Mouse (Mus musculus): ENCODE data around the gene Slc16a5. TPM values are rescaled to one million over a fixed set of nuclear protein-coding genes. Genes with fewer than 3 reads are reported as not detected.

Slc16a5 gene
- polyA plus RNA-seq, 1 experiment from 2014 or later = 0.09 TPM

DNA sequence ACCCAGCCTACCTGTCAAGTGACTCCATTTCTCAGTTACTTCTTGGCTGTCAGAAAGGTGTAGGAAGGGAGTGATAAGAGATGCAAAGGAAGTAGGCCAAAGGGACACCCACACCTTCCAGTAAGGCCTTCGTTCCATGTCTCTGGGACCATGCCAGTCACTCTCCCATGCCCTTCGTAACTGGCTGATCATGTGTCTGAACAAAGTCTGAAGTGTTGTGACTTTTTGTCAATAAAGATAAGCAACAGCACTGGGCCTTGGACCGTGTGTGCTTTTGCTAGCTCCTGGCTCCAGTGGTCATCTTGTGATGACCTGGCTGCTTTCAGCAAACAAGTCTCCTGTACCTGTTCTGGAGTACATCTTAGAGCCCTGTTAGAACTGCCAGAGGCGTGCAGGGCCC is 29.5 kb upstream of the Slc16a5 start:
- Histone ChIP-seq H3K4me2 (replicated peaks) (no peak overlapping the region), H3K4me1 (peaks cover 13% of the 10 kb centered on the region), H3K36me3 (peaks cover 44% of the 10 kb centered on the region), H3K27ac (no peak overlapping the region), H3K4me3 (no peak overlapping the region), H3K9me3 (no peaks in the 10 kb centered on the region), H3K9ac (no peak overlapping the region), H3K27me3 (replicated peaks) (no peaks in the 10 kb centered on the region)
- 82% methylated on average over 4 of the region's 4 CpGs for WGBS
- ATAC-seq (ENCODE audit: low FRiP score, low read depth) = no peak

DNA sequence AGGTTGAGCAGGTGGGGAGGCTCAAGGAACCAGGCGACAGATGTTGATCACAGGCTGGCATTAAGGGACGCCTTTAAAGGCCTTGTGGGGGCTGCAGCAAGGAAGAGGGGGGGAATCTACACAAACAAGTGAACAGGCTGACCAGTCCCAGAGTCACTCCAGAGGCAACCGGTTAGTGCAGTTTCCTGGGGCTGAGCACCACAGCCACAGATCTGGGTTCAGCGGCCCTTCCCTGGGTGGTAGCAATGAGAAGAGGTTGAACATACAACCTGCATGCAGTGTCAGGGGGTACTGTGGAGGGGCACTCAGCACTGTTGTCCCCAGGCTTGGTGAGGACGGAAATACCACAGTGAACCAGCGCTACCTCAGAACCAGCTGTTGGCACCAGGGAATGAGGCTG is 28.9 kb upstream of the Slc16a5 start:
- WGBS = 85% methylated on average over 6 of the region's 6 CpGs
- H3K9ac ChIP-seq = no peak overlapping the region

DNA sequence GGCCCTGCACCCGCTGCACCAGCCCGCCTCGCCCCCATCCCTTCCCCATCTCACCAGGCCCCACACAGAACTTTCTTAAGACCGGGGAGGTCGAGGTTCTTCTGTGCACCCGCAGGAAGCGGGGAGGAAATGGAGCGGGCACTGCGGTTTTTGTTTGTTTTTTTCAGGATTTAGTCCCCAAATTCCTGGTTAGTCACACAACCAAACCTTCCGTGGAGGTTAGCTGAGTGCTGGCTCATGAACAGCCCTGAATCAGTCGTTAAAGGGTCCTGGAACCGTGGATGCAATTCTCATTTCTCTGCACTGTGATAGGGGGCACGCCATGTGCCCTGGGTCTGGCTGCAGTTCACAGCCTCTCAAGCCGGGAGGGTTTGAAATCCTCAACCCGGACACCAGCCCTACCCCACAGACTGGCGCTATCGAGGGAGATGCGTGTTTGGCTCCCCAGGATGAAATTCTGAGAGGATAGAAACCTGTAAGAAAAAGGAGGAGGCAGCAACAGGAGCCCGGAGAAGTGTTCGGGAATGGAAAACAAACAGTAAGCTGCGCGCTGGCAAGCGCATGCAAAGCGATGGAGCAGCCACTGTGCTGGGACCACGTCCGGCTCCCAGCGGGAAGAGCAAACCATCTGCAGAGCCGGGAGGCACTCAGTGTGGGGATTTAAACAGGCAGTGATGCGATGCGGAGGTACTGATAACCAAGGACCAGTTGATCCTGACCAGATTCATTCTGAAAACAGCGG is 26.5 kb upstream of the Slc16a5 start:
- Histone ChIP-seq H3K27ac (no peak overlapping the region), H3K4me1 (peaks cover 13% of the 10 kb centered on the region), H3K4me3 (peak overlapping the region; percentile 21), H3K36me3 (peaks cover 21% of the 10 kb centered on the region), H3K4me2 (replicated peaks) (peak overlapping the region; percentile 64), H3K27me3 (replicated peaks) (no peaks in the 10 kb centered on the region), H3K9me3 (peaks cover 5% of the 10 kb centered on the region; the same call in 1 of the 2 replicates), H3K9ac (peak overlapping the region; percentile 46)
- 6% methylated on average over 31 of the region's 31 CpGs for WGBS
- ATAC-seq (ENCODE audit: low FRiP score, low read depth) = peak; percentile 25; the same call in 1 of the 2 replicates

More for the DNA sequence above, 28.9 kb upstream of the Slc16a5 start:
- Histone ChIP-seq H3K27ac (no peak overlapping the region), H3K9me3 (no peaks in the 10 kb centered on the region), H3K27me3 (replicated peaks) (no peaks in the 10 kb centered on the region), H3K4me3 (no peak overlapping the region), H3K4me1 (peaks cover 13% of the 10 kb centered on the region), H3K36me3 (peaks cover 43% of the 10 kb centered on the region), H3K4me2 (replicated peaks) (no peak overlapping the region)
- ATAC-seq (ENCODE audit: low FRiP score, low read depth) = no peak

DNA sequence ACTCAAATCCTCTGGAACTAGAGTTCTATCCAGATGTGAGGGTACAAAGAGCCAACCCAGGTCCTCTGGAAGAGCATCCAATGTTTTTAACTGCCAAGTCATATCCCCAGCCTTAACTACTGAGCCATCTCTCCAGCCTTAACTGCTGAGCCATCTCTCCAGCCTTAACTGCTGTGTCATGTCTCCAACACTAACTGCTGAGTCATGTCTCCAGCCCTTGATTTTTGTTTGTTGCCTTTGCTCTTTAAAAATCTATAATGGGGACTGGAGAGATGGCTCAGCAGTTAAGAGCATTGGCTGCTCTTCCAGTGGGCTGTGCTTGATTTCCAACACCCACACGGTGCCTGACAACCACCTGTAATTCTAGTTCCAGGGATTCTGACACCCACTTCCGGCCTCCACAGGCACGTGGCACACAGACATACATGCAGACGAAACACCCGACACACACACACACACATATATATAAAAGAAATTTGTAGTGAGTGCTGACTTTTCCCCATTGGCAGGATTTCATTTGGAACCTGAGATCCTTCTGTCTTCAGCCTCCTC is 24.6 kb upstream of the Slc16a5 start:
- Histone ChIP-seq H3K4me1 (peaks cover 13% of the 10 kb centered on the region), H3K9ac (no peak overlapping the region), H3K9me3 (peaks cover 5% of the 10 kb centered on the region; the same call in 1 of the 2 replicates), H3K27me3 (replicated peaks) (0 out of 2 replicates have a peak, but pooled peaks cover 3% of the 10 kb centered on the region), H3K4me2 (replicated peaks) (no peak overlapping the region), H3K27ac (no peak overlapping the region), H3K4me3 (no peak overlapping the region), H3K36me3 (peaks cover 4% of the 10 kb centered on the region; the same call in 1 of the 2 replicates)
- no peak for ATAC-seq (ENCODE audit: low FRiP score, low read depth)
- WGBS = 88% methylated on average over 5 of the region's 5 CpGs

DNA sequence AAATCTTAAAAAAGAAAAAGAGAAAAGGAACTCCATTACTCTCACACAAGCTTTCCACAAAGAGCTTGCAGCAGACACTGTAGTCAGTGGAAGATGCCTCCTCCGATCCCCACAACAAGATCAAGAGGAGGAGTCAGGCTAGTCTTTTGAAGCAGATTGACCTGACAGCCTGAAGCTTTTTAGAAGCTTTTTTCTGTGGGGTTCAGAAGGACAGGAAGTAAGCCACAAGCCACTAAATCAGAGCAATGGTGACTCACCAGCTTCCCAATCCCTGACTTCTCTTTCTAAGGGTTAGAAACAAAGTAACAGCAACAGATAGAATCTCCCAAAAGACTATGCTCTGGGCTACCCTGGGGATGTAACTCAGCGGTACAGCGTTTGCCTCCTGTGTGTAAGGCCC is 22.9 kb upstream of the Slc16a5 start:
- H3K36me3 ChIP-seq = no peaks in the 10 kb centered on the region
- H3K9ac ChIP-seq = no peak overlapping the region
- no peak overlapping the region for H3K27ac ChIP-seq
- ATAC-seq (ENCODE audit: low FRiP score, low read depth) = no peak
- H3K4me1 ChIP-seq = peaks cover 13% of the 10 kb centered on the region
- 0 out of 2 replicates have a peak, but pooled peaks cover 3% of the 10 kb centered on the region for H3K27me3 ChIP-seq (replicated peaks)
- no peak overlapping the region for H3K4me2 ChIP-seq (replicated peaks)
- H3K4me3 ChIP-seq = no peak overlapping the region
- WGBS = 93% methylated on average over 3 of the region's 3 CpGs
- H3K9me3 ChIP-seq = peaks cover 5% of the 10 kb centered on the region; the same call in 1 of the 2 replicates

DNA sequence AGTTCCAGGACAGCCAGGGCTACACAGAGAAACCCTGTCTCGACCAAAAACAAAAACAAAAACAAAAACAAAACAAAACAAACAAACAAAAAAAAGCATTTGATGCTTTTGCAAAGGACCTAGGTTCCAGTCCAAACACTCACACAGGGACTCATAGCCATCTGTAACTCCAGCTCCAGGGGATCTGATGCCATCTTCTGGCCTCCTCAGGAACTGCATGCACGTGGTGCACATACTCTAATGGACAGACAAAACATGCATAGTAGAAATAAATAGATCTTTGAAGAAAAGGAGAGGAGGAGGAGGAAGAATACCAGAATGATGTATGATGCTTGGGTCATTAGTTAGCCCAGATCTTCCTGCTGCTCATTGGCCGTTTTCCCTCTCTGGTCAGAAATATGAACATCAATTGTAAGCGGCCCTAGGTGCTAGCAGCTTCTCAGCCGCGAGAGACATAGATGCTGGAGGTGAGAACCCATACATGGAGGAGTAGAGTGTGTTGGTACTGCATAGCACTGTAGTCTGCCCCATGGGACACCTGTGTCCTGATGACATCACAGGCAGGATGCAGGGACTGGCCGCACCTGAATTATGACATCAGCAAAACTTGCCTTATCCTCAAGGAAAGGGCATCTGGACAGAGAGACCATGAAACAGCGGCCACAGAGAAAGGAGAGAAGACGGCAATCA is 22.2 kb upstream of the Slc16a5 start, which contains the start of gene Trim80:
Trim80 (plus strand) TSS at position 640 of the 690 bp plus-strand sequence.
- whole genome bisulfite sequencing = 92% methylated on average over 9 of the region's 9 CpGs
- 0 out of 2 replicates have a peak, but pooled peaks cover 3% of the 10 kb centered on the region for H3K27me3 ChIP-seq (replicated peaks)
- no peak for ATAC-seq (ENCODE audit: low FRiP score, low read depth)
- H3K36me3 ChIP-seq = no peaks in the 10 kb centered on the region
- no peak within 1 kb of the TSS for H3K27ac ChIP-seq
- H3K4me3 ChIP-seq = no peak within 1 kb of the TSS
- H3K9ac ChIP-seq = no peak within 1 kb of the TSS
- H3K9me3 ChIP-seq = peaks cover 5% of the 10 kb centered on the region; the same call in 1 of the 2 replicates
- peaks cover 13% of the 10 kb centered on the region for H3K4me1 ChIP-seq
- H3K4me2 ChIP-seq (replicated peaks) = peak within 1 kb of the TSS; percentile 12; the same call in 1 of the 2 replicates

DNA sequence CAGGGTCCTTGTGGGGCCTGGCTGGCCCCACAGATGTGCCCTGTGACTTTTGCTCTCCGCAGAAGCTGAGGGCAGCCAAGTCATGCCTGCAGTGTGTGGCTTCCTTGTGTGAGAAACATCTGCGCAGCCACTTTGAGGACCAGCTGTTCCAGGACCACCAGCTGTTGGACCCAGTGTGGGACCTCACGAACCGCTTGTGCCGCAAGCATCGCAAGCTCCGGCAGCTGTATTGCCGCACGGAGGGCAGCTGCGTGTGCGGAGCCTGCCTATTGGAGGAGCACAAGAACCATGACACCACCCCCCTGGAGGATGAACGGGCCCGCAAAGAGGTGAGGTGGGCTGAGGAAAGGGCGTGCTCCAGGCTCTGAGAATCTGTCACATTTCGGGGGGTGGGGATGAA is 20.9 kb upstream of the Slc16a5 start:
- ATAC-seq (ENCODE audit: low FRiP score, low read depth) = no peak
- no peak overlapping the region for H3K4me3 ChIP-seq
- peak overlapping the region; percentile 12; the same call in 1 of the 2 replicates for H3K4me2 ChIP-seq (replicated peaks)
- H3K4me1 ChIP-seq = peaks cover 2% of the 10 kb centered on the region; the same call in 1 of the 2 replicates
- H3K9me3 ChIP-seq = peaks cover 5% of the 10 kb centered on the region; the same call in 1 of the 2 replicates
- no peak overlapping the region for H3K27ac ChIP-seq
- H3K27me3 ChIP-seq (replicated peaks) = 0 out of 2 replicates have a peak, but pooled peaks cover 3% of the 10 kb centered on the region
- 47% methylated on average over 15 of the region's 15 CpGs for WGBS
- no peaks in the 10 kb centered on the region for H3K36me3 ChIP-seq
- H3K9ac ChIP-seq = no peak overlapping the region

DNA sequence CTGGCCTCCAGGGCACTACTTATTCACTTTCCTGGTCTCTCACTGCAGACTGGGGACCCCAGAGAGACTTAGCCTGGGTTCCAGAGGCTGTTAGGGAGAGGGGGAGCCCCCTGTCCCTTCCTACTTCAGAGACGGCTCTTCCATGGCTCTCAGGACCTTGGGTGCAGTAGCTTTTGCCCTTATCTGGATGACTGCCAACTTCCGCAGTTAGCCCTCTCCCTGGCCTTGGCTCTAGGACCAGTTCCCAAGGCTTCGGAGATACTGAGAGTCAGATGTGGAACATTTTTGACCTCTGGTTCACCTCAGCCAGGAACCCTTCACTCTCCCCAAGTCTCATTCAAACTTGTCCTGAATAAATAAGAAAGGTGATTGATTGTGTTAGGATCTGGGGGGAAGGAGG is 15.4 kb upstream of the Slc16a5 start:
- Histone ChIP-seq H3K27ac (no peak overlapping the region), H3K4me2 (replicated peaks) (no peak overlapping the region), H3K27me3 (replicated peaks) (no peaks in the 10 kb centered on the region), H3K36me3 (no peaks in the 10 kb centered on the region), H3K4me3 (no peak overlapping the region), H3K9ac (no peak overlapping the region), H3K9me3 (no peaks in the 10 kb centered on the region), H3K4me1 (no peaks in the 10 kb centered on the region)
- ATAC-seq (ENCODE audit: low FRiP score, low read depth) = no peak
- 82% methylated on average over 3 of the region's 3 CpGs for WGBS

DNA sequence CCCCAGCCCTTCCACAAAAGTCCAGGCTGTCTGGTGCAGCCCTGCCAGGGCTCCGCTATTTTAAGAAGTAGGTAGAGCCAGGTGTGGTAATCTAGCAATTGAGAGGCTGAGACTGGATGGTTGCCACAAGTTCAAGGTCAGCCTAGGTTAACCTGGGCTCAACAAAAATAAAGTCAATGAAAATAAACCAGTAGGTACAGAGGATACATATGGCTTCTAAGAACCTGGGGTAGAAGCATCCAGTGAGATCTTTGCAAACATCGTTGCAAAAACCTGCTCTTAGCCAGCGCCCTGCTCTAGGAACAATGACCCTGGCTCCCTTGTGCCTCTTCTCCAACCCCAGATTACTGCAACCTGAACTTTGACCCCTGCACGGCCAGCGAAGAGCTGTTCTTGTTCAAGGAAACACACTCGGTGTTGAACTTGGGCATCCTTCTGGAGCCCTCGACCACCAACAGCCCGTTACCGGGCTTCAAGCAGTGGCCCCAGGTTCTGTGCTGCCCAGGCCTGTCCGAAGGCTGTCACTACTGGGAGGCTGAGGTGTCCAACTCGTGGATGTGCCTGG is 14.9 kb upstream of the Slc16a5 start:
- no peak for ATAC-seq (ENCODE audit: low FRiP score, low read depth)
- 87% methylated on average over 11 of the region's 11 CpGs for WGBS
- H3K9ac ChIP-seq = no peak overlapping the region
- no peak overlapping the region for H3K4me3 ChIP-seq
- no peaks in the 10 kb centered on the region for H3K27me3 ChIP-seq (replicated peaks)
- no peaks in the 10 kb centered on the region for H3K36me3 ChIP-seq
- no peaks in the 10 kb centered on the region for H3K9me3 ChIP-seq
- no peak overlapping the region for H3K4me2 ChIP-seq (replicated peaks)
- H3K4me1 ChIP-seq = no peaks in the 10 kb centered on the region
- no peak overlapping the region for H3K27ac ChIP-seq

DNA sequence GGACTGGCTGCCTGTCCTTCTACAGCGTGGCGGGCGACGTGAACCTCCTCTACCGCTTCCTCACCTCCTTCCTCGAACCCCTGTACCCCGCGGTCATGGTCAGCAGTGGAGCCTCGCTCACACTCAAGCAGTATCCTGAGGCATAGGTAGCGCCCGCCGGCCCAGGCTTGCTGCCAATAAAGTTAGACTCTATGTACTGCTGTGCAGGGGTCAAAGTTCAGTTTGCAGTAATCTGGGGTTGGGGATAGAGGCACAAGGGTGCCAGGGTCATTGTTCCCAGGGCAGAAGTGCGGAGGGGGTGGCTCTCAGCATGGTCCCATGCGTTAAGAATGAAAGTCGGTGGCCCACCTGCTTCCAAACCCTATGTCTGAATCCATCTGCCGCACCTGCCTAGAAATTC is 14.2 kb upstream of the Slc16a5 start:
- WGBS = 87% methylated on average over 16 of the region's 16 CpGs
- Histone ChIP-seq H3K9me3 (no peaks in the 10 kb centered on the region), H3K27me3 (replicated peaks) (no peaks in the 10 kb centered on the region), H3K4me1 (no peaks in the 10 kb centered on the region), H3K4me2 (replicated peaks) (no peak overlapping the region), H3K27ac (no peak overlapping the region), H3K36me3 (no peaks in the 10 kb centered on the region), H3K9ac (no peak overlapping the region), H3K4me3 (no peak overlapping the region)
- no peak for ATAC-seq (ENCODE audit: low FRiP score, low read depth)

DNA sequence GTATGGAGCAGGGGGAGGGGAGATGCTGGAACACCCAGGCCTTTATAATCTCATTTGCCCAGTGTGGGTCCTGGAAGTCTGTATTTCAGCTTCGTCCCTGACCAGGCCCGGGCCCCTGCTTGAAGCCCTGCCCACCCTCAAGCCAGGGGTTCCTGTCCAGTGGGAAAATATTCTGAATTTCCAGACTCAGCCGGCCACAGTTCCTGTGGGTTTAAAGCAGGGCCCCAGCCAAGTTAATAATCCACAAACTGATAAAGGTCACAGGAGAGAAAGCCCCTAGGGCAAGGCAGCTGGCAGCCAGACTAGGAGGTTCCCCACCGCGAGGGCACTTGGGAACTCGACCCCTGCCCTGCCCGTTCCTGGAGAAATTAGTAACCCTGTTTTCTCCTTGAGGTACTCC is 13.3 kb upstream of the Slc16a5 start:
- Histone ChIP-seq H3K9me3 (no peaks in the 10 kb centered on the region), H3K9ac (no peak overlapping the region), H3K27ac (no peak overlapping the region), H3K4me1 (no peaks in the 10 kb centered on the region), H3K4me2 (replicated peaks) (no peak overlapping the region), H3K27me3 (replicated peaks) (no peaks in the 10 kb centered on the region), H3K36me3 (no peaks in the 10 kb centered on the region), H3K4me3 (no peak overlapping the region)
- WGBS = 54% methylated on average over 7 of the region's 7 CpGs
- ATAC-seq (ENCODE audit: low FRiP score, low read depth) = no peak

DNA sequence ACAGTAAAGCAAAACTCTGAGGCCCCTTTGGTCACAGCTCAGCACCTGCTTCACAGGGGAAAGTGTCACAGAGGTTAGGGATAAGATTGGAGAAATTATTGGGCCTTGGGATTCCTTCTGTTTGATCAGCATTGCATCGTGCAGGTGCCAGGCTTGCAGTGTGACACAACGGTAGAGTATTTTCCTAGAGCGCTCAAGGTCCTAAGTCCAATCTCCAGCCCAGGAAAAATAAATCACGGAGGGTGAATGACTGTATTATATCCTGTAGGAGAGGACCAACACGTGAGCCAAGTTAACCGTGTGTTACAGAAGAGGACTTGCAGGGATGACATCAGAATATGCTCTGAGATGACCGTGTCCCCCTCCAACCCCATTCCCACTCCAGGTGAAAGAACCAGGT is 12.1 kb upstream of the Slc16a5 start:
- 90% methylated on average over 7 of the region's 7 CpGs for WGBS
- Histone ChIP-seq H3K36me3 (no peaks in the 10 kb centered on the region), H3K4me1 (no peaks in the 10 kb centered on the region), H3K4me3 (no peak overlapping the region), H3K27ac (no peak overlapping the region), H3K27me3 (replicated peaks) (no peaks in the 10 kb centered on the region), H3K9ac (no peak overlapping the region), H3K4me2 (replicated peaks) (no peak overlapping the region), H3K9me3 (no peaks in the 10 kb centered on the region)
- ATAC-seq (ENCODE audit: low FRiP score, low read depth) = no peak

All from neural tube, embryonic 12.5 days (tissue).